Mouse (Mus musculus) kidney, adult 11 months (tissue): Measurements from ENCODE around the gene Trmo.

Experiments
- DNase-seq: peaks from one replicate; pipeline ENCODE4 v3.0.0; 2022

Trmo gene

GRCm38 (mm10) chr4:46369070-46369469 is 20.2 kb downstream of the Trmo start:
- no peak for DNase-seq

GRCm38 (mm10) chr4:46367487-46367959 is 21.7 kb downstream of the Trmo start:
- DNase-seq: no peak

DNA sequence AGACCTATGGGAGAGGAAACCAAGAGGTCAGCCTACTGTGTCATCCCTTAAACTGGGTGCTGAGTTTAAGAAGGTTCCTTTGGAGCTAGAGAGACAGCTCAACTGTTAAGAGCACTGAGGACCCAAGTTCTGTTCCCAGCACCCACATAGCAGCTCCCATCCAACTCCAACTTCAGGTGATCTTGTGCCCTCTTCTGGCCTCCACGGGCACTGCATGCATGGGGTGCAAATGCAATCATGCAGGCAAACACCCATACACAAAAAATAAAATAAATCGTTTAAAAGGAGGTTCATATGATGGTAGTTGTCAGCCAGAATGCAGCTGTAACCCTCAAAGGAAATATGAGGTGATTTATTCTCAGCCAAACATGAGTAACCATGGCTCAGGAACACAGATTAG is 24.9 kb downstream of the Trmo start:
- no peak for DNase-seq

- no peak for DNase-seq
Measured at GRCm38 (mm10) chr4:46361258-46361657, 28.0 kb downstream of the Trmo start.

DNA sequence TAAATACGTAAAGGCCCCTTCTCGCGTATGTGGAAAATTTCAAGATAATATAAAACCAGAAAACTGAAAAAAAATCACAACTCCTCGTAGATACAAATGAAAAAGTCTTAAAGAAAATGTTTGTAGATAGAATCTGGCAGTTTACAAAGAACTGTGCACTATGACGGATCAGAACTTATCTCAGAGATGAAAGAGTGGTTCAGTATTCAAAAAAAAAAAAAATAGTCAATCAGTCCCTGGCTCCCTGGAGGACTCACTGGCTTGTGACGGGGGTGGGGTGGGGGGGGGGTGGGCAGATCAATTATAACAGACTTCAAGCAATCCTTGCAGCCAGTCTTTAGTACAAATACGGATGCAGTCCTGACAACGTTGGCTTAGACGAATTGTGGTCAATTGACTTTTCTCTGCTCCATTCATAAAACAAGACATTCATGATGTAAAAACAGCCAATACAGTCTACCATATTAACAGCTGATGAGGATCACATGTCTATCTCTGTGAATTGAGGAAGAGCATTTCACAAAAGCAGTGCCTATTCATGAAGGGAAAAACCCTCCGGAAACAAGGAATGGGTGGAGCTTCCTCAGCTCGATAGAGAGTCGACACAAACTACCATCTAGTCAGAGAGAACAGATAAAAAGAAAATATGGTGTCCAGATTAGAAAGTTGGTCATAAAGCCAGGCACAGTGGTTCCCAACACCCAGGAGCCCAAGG is 29.5 kb downstream of the Trmo start:
- DNase-seq: no peak

- no peak for DNase-seq
Measured at GRCm38 (mm10) chr4:46356351-46357133, 32.7 kb downstream of the Trmo start.

GRCm38 (mm10) chr4:46353045-46353444 is 36.2 kb downstream of the Trmo start:
- DNase-seq: no peak

DNA sequence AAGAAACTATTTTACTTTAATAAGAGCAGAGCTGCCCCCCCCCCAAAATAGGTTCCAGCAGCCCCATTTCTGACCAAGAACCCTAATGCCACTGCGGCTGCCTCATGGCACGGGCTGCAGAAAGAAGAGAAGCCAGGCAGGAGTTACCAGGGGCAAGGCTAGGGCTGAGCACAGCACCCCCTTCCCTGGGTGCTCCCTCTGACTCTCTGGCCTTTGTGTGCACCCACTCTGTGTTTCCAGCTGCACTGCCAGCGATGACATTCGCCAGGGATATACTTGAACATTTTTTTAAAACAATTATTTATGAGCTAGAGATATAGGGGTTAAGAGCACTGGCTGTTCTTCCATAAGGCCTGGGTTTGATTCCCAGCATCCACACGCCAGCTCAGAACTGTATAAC is 39.7 kb downstream of the Trmo start:
- DNase-seq: no peak

GRCm38 (mm10) chr4:46348897-46349296 is 40.3 kb downstream of the Trmo start:
- no peak for DNase-seq

- DNase-seq: no peak
Measured at GRCm38 (mm10) chr4:46347580-46348515, 41.4 kb downstream of the Trmo start.

- DNase-seq: no peak
Measured at GRCm38 (mm10) chr4:46347141-46347540, 42.1 kb downstream of the Trmo start.

DNA sequence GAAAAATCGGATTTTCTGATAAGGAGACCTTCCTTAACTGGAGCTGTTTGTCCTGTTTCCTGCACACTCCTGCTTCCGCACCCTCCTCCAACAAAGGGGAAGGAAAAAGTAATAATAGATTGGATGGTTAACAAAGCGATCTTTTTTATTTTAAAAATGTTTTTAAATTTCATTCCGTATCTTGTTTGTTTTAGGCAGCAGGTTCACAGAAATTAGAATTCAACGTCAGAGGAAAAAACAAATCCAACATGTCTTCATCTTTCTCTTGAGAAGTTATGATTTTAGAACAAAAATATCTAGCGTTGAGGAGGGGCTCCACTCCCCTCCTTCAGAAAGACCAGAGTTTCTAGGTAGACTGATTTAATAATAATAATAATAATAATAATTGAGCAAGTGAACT is 43.0 kb downstream of the Trmo start:
- DNase-seq: no peak

DNA sequence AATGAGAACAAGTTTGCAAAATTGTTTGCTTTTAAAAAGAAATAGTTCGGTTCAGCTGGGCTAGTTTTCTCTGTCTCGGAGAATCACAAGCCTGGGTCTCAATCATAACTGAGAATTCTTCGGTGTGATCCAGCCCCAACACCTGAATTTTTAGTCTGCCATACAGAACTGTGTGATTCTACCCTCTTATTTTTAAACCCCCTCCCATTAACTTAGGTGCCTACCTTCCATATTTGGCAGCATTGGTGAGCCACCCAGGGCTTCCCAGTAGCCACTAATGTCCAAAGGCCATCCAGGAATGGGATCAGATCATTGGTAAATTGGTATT is 43.5 kb downstream of the Trmo start:
- DNase-seq: no peak

DNA sequence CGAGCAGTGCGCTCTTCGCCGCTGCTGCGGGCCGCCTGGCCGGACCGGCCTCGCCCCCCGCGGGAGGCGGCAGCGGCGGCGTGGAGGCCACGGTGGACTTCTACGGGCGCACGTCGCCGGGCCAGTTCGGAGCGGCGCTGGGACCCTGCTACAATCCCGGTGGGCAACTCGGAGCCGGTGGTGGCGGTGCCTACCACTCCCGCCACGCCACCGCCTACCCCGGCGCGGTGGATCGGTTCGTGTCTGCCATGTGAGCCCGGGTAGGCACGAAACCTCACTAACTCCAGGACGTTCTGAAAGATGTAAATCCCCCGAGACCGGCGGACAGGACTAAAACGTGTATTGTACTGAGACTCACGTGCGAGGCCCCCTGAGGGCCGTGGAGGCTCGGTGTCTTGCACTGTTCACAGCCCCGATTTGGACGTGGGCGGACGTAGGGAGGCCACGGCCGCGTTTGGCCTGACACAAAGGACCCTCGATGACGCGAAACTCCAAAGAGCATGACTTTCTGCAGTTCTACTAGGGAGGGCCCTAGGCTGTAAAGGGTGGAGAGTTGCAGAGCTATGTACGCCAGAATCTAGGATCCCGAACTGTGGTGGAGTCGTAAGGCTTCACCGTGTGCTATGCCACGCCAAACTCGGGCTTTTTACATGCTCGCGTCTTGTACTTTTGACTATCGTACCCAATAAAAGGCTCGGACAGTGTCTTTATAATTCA is 44.0 kb downstream of the Trmo start:
- DNase-seq: no peak

DNA sequence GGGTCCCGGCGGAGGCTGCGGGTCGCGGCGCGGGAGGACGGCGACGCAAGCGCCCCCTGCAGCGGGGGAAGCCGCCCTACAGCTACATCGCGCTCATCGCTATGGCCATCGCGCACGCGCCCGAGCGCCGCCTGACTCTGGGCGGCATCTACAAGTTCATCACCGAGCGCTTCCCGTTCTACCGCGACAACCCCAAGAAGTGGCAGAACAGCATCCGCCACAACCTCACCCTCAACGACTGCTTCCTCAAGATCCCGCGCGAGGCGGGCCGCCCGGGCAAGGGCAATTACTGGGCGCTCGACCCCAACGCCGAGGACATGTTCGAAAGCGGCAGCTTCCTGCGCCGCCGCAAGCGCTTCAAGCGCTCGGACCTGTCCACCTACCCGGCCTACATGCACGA is 44.9 kb downstream of the Trmo start:
- no peak for DNase-seq

GRCm38 (mm10) chr4:46343596-46344260 is 45.5 kb downstream of the Trmo start, which contains the start of gene Foxe1:
TSS of gene Foxe1 (plus strand) at chr4:46343609.
- no peak for DNase-seq

GRCm38 (mm10) chr4:46342711-46343286 is 46.4 kb downstream of the Trmo start:
- DNase-seq: no peak

- no peak for DNase-seq
Measured at GRCm38 (mm10) chr4:46341831-46342680, 47.2 kb downstream of the Trmo start.

- DNase-seq: no peak
Measured at GRCm38 (mm10) chr4:46339584-46339983, 49.7 kb downstream of the Trmo start.

- DNase-seq: no peak
Measured at GRCm38 (mm10) chr4:46339026-46339425, 50.2 kb downstream of the Trmo start.

DNA sequence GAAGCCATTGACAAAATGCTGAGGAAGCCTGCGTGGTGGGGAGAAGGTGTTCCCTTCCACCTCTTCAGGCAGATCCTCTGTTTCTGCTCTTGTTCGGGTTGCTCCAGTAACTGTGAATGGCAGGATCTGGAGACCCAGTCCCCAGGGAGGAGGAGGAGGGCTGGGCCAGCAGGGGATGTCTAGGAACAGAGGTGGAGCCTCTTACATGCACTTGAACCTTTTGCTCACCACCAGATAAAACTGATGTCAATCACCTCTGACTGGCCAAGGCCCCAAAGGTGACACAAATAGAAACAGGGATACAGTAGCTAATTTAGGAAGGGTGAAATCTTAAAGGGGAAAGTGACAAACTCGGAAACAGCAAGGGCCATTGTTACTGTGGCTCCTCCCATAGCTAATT is 51.2 kb downstream of the Trmo start:
- DNase-seq: no peak
